Mouse (Mus musculus) cerebellum, adult 2 months (tissue): ENCODE measurements around the gene B830017H08Rik. TPM values are rescaled to one million over a fixed set of nuclear protein-coding genes. Genes with fewer than 3 reads are reported as not detected.

Experiments
- DNase-seq, 2 experiments: peaks; one replicate each; pipeline ENCODE4 v3.0.0; 2021
- H3K27ac ChIP-seq: fragments of 200-500 bp; 2 replicates; pipeline ENCODE4 v1.5.1; 2012; ENCODE audit warnings: low read length, control low read depth, inconsistent platforms; ENCODE audit not compliant: insufficient read depth
- H3K27me3 ChIP-seq: fragments of 200-500 bp; 2 replicates; pipeline ENCODE4 v1.6.1; 2012; ENCODE audit warnings: inconsistent platforms, mild to moderate bottlenecking, low read length, moderate library complexity; ENCODE audit not compliant: control insufficient read depth, insufficient read depth
- H3K4me1 ChIP-seq: fragments of 200-500 bp; 2 replicates; pipeline ENCODE4 v1.6.1; 2011; ENCODE audit warnings: low read length; ENCODE audit not compliant: control insufficient read depth, insufficient read depth
- H3K4me3 ChIP-seq: fragments of 200-500 bp; replicated peaks from 2 replicates; pipeline ENCODE3; 2011; ENCODE audit warnings: mild to moderate bottlenecking, low read depth, low read length, control low read depth; ENCODE audit not compliant: insufficient read depth
- CTCF ChIP-seq: fragments of 200-500 bp; IDR thresholded peaks from 2 replicates; pipeline ENCODE4 v1.5.1; 2011; ENCODE audit warnings: low read depth, mild to moderate bottlenecking, control low read depth, low read length, moderate library complexity, borderline replicate concordance; ENCODE audit not compliant: insufficient read depth
- POLR2A ChIP-seq: fragments of 200-500 bp; IDR thresholded peaks from 2 replicates; pipeline ENCODE4 v1.6.1; 2011; ENCODE audit warnings: low read length, control low read depth, borderline replicate concordance; ENCODE audit not compliant: insufficient read depth
- WGBS: fragments of 180-500 bp; shearing (Covaris S2); methylation state at CpG from one replicate; pipeline ENCODE4 v1.1.7; 2018; 5-methylcytosine and 5-hydroxymethylcytosine counted together
- polyA plus RNA-seq: library from polyadenylated mRNA; depleted of rRNA; stranded (reverse); fragments of >200 nt; gene quantifications from 2 replicates; pipeline ENCODE4 v1.2.3, GENCODE M21; 2012; rRNA removed

The B830017H08Rik gene
- polyA plus RNA-seq = 4.3 and 4.7 TPM in 2 replicates

DNA sequence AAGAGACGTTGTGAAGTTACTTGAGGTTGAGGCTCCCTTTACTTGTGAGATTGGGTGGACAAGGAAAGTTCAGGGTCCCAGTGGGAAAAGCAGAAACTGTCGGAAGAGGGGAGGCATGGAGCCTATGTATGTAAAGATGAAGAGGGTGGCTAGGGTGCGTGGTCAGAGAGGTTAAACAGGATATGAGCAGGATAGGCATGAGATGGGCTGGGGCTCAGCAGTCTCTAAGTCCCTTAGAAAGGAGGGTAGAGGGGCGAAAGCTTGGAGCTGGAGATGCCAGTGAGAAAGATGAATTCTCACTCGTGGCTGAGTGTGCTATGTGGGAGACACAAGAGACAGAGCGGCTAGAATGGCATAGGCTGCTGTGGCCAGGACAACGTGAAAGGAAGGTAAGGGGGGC is at the start of gene B830017H08Rik:
B830017H08Rik (plus strand) TSS at position 301 of the 400 bp plus-strand sequence.
- TF ChIP-seq CTCF (no peak), POLR2A (no peak)
- WGBS = 35% methylated on average over 7 of the region's 7 CpGs

DNA sequence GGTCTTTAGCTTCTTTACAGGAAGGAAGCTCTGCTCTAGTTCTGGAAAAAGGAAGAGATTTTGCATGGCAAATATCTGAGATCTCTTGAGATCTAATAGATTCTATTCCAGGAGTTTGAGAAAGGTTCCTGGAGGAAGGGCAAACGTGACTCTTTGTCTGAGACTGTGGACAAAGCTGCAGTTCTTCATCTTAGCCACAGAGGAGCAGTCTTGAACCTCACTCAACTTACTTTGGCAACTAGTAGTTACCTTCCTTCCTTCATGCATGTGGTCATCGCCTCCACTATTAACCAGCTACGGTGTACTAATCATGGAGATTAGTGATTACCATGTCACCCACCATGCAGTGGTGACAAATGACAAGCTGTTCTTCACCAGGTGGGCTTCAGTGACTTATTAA is 47.6 kb upstream of the B830017H08Rik start:
- H3K4me3 ChIP-seq = no peak overlapping the region
- H3K4me1 ChIP-seq = no peaks in the 10 kb centered on the region
- H3K27me3 ChIP-seq = no peaks in the 10 kb centered on the region
- no peak for DNase-seq
- H3K27ac ChIP-seq = no peak overlapping the region
- 40% methylated on average over 3 of the region's 3 CpGs for WGBS
- TF ChIP-seq CTCF = peak; percentile 37; the same call in 1 of the 2 replicates
- no peak for TF ChIP-seq POLR2A

More for the DNA sequence above, at the start of gene B830017H08Rik:
- Histone ChIP-seq H3K4me1 (peaks cover 20% of the 10 kb centered on the region), H3K27me3 (no peaks in the 10 kb centered on the region), H3K27ac (peak within 1 kb of the TSS; percentile 95), H3K4me3 (peak within 1 kb of the TSS; percentile 82)
- DNase-seq = no peak

DNA sequence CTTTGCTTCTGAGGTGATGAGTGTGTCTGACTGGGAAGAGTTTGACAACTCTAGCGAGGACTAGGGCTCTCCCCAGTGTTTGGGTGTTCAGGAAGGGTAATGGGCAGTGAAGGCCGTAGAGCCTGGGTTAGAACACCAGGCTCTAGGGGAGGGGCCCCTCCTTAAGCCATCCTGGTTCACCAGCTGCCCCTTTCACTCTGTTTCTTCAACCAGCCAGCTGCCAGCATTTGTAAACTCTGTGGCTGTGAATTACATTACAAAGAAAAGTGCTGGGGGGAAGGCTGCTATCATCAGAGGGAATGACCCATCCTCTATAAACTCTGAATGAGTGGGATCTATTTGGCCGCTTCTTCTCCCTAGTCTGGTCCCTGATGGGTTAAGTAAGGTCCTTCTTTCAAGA is 40.2 kb upstream of the B830017H08Rik start:
- Histone ChIP-seq H3K4me3 (no peak overlapping the region), H3K27me3 (peaks cover 4% of the 10 kb centered on the region; the same call in 1 of the 2 replicates), H3K4me1 (no peaks in the 10 kb centered on the region), H3K27ac (no peak overlapping the region)
- 74% methylated on average over 3 of the region's 3 CpGs for WGBS
- no peak for DNase-seq
- TF ChIP-seq POLR2A (no peak), CTCF (no peak)

DNA sequence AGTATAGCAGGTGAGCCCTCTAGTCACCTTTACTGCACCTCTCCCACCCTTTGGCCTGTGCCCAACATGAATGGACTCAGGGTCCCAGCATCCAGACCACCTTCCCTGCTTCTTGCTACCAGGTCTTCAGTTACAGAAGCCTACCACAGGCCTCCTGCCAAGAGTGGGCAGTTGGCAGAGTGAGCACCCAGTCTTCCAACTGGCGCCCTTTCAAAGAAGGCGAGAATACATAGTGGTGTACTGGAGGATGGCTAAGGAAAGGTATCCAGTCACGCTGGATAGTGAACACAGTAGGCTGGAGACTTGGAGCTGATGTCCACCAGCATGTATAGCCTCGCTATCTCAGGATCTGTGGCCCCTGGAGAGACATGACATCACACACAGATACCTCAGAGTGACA is 38.9 kb upstream of the B830017H08Rik start:
- Histone ChIP-seq H3K4me3 (no peak overlapping the region), H3K27me3 (peaks cover 4% of the 10 kb centered on the region; the same call in 1 of the 2 replicates), H3K27ac (no peak overlapping the region), H3K4me1 (no peaks in the 10 kb centered on the region)
- TF ChIP-seq CTCF (no peak), POLR2A (no peak)
- WGBS = 35% methylated on average over 4 of the region's 4 CpGs
- no peak for DNase-seq

DNA sequence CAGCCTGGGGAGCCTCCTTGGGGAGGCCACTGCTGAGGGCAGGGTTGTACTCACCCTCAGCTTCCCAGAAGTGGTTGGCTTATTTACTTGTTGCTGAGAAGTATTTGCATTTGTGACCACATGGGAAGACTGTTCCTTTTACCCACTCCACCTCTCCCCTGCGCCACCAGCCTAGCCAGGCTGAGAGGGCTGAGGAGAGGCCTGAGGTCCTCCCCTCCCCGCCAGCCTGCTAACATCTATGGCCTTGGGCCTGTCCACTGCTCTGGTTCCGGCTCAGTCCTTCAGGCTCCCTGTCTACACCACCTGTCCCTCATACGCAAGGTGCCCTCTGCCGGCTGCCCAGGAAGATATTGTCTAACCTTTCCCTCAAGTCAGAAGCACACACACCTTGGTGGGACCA is 37.3 kb upstream of the B830017H08Rik start:
- WGBS = 74% methylated on average over 5 of the region's 5 CpGs
- no peak overlapping the region for H3K27ac ChIP-seq
- H3K4me1 ChIP-seq = no peaks in the 10 kb centered on the region
- H3K27me3 ChIP-seq = peaks cover 4% of the 10 kb centered on the region; the same call in 1 of the 2 replicates
- no peak for TF ChIP-seq POLR2A
- peak; percentile 36; the same call in 1 of the 2 replicates for TF ChIP-seq CTCF
- no peak overlapping the region for H3K4me3 ChIP-seq
- DNase-seq = no peak

DNA sequence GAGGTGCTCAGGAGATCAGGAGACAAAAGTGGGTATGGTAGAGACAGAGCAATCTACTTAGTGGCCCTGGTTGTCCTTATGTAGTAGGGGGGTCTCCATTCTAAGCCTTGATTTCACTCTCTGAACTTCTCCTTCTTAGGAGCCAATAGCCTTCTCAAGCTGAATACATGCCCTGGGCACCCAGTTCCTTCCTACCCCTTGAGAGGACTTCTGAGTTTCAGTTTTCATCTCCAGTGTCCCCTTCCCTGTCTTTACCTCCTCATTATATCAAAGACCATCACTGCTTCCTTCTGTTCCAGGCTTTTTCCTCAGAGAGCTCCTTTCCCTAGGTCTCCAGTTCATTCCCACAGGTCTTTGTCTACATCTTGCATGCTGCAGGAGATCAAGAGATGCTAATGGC is 36.4 kb upstream of the B830017H08Rik start:
- Histone ChIP-seq H3K4me1 (no peaks in the 10 kb centered on the region), H3K27me3 (peaks cover 4% of the 10 kb centered on the region; the same call in 1 of the 2 replicates), H3K4me3 (no peak overlapping the region), H3K27ac (no peak overlapping the region)
- TF ChIP-seq CTCF = no peak
- no peak for TF ChIP-seq POLR2A
- DNase-seq = no peak

DNA sequence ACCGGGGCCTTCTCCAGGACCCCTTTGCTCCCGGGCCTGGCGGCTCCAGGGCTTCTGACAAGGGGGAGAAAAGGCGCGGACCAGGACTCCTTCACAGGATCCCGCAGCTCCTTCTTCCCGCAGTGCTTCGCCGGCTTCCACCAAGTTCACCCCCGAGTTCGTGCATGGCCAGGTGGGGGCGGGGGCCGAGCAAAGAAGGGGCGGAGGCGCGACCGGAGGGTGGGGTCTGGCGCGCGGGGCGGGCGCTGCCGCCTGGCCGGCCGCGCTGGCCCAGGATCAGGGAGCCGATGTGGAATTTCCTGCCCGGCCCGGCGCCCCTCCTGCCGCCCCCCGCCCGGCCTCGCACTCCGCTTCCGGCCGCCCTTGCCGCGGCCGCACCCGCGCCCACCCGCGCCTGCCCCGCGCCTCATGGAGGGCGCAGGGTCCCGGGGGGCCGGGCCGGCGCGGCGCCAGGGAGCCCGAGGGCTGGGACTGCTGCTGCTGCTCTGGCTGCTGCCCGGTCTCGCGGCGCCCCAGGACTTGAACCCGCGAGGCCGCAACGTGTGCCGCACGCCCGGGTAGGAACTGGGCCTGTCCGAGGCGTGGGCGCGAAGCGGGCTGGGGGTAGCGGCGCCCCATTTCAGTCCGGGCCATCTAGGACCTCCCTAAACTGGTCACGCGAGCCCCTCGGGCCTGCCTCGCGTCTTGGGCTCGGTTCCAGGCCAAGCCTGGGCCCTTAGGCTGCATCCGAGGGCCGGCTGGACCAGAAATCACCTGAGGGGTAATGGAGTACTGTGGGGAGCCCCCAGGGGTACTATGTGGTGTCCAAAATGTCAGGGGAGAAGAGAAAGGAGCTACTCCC is 35.7 kb upstream of the B830017H08Rik start, which contains the start of gene Scarf2:
Scarf2 (plus strand) TSS at position 312 of the 841 bp plus-strand sequence.
- 6% methylated on average over 77 of the region's 81 CpGs for WGBS
- DNase-seq = no peak
- no peak within 1 kb of the TSS for H3K27ac ChIP-seq
- TF ChIP-seq POLR2A (no peak), CTCF (no peak)
- no peak within 1 kb of the TSS for H3K4me3 ChIP-seq
- peaks cover 4% of the 10 kb centered on the region; the same call in 1 of the 2 replicates for H3K27me3 ChIP-seq
- no peaks in the 10 kb centered on the region for H3K4me1 ChIP-seq

DNA sequence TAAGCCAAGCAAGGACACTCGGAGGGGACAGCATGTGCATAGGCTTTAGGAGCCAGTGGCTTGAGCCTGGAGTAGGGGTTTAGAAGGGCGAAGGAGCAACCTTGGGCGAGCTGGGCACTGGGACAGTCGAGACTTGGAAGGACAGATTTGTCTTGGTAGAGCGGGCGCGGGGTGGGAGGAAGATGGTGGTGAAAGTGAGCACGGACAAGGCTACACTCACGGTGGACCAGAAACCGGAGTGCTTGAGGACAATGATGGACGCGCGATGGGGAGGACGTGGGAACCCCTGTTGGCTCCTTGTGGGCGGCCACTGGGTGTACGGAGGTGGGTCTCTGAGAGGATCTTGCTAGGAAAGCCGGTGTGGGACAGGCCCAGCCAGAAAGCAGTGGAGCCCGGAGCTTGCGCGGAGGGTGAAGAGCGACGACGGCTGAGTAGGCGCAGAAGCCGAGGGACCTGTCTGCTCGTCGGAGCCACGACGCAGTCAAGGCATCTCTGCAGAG is 35.1 kb upstream of the B830017H08Rik start:
- no peak for TF ChIP-seq CTCF
- TF ChIP-seq POLR2A = no peak
- no peak for DNase-seq
- H3K4me3 ChIP-seq = no peak overlapping the region
- peaks cover 5% of the 10 kb centered on the region; the same call in 1 of the 2 replicates for H3K4me1 ChIP-seq
- H3K27ac ChIP-seq = no peak overlapping the region
- H3K27me3 ChIP-seq = peaks cover 4% of the 10 kb centered on the region; the same call in 1 of the 2 replicates
- WGBS = 16% methylated on average over 29 of the region's 29 CpGs
